Mouse (Mus musculus) liver, postnatal 0 days (tissue): ENCODE results near the gene Suox.

ENCODE experiments used
- CTCF ChIP-seq: sonication (generic); IDR thresholded peaks from 2 replicates; pipeline ENCODE4 v1.5.1; 2016; ENCODE audit warnings: antibody characterized with exemption, low read depth
- EP300 ChIP-seq: IDR thresholded peaks from 2 replicates; pipeline ENCODE4 v1.6.1; 2016; ENCODE audit warnings: antibody characterized with exemption, low read depth, mild to moderate bottlenecking

DNA sequence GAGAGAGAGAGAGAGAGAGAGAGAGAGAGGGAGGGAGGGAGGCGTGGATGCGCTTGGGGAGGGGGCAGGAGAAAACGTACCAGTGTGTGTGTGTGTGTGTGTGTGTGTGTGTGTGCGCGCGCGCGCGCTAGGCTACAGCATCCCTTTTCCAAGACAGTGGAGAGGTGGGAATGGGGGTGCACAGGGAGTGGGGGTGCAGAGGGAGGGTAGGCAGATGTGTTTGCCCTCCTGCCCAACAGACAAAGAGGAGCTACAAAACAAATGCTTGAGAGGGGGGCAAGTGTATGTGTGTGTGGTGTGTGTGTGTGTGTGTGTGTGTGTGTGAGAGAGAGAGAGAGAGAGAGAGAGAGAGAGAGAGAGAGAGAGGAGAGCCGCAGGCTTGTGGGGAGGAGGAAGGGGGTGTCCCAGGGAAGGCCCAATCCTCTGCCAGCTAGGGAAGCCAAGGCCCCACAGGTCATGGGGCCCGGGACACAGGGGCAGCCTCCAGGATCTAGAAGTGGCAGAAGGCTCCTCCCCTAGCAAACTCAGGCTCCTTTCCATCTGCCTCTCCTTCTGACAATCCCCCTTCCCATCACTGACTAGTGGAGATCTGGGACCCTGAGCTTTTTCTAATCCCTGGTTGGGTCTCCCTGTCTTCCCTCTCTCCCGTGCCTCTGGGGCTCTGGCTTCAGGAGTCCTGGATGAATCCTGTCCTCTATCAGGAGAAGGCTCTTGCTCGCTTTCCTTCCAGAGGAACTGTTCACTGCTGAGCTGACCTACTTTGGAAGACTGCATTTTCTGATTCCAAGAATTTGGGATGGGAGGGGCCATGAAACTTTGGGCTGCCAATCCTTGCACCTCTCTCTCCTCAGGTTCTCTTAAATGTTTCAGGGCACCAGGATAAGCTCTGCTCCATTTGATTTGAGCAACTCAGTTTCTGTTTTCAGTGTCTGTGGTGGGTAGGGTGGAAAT is 27.5 kb downstream of the Suox start:
- no peak for TF ChIP-seq EP300
- TF ChIP-seq CTCF = no peak
